Mouse (Mus musculus): ENCODE results near the gene Gm5431. TPM values are rescaled to one million over a fixed set of nuclear protein-coding genes. Genes with fewer than 3 reads are reported as not detected.

The Gm5431 gene
- total and polyA plus RNA-seq, 2 experiments from 2014 or later = 0.08 to 0.10 TPM

GRCm38 (mm10) chr11:48845244-48845815 is 56.7 kb downstream of the Gm5431 start:
- Histone ChIP-seq H3K9ac (replicated peaks; ENCODE audit: low read length) (no peak overlapping the region), H3K36me3 (ENCODE audit: insufficient read depth, low read length) (no peaks in the 10 kb centered on the region), H3K27me3 (ENCODE audit: insufficient read depth, low read length) (no peaks in the 10 kb centered on the region; the same call in 1 of the 2 replicates), H3K4me1 (ENCODE audit: insufficient read depth, low read length) (no peaks in the 10 kb centered on the region), H3K4me3 (ENCODE audit: low read length) (no peak overlapping the region), H3K4me2 (ENCODE audit: low read depth, low read length) (no peak overlapping the region), H3K27ac (no peak overlapping the region), H3K9me3 (ENCODE audit: low read length) (no peaks in the 10 kb centered on the region)
- ATAC-seq = no peak
- no peak for DNase-seq (ENCODE audit: low spot score)
- no peak for TF ChIP-seq CTCF (IDR thresholded peaks at IDR 0.05; ENCODE audit: low read depth)
- WGBS = 46% methylated on average over 13 of the region's 13 CpGs

- Histone ChIP-seq H3K27me3 (ENCODE audit: insufficient read depth, low read length) (no peaks in the 10 kb centered on the region; the same call in 1 of the 2 replicates), H3K9ac (replicated peaks; ENCODE audit: low read length) (no peak overlapping the region), H3K4me3 (ENCODE audit: low read length) (no peak overlapping the region), H3K36me3 (ENCODE audit: insufficient read depth, low read length) (no peaks in the 10 kb centered on the region), H3K9me3 (ENCODE audit: low read length) (no peaks in the 10 kb centered on the region), H3K4me2 (ENCODE audit: low read depth, low read length) (no peak overlapping the region), H3K4me1 (ENCODE audit: insufficient read depth, low read length) (no peaks in the 10 kb centered on the region), H3K27ac (no peak overlapping the region)
- WGBS = 58% methylated on average over 6 of the region's 6 CpGs
- TF ChIP-seq CTCF (IDR thresholded peaks at IDR 0.05; ENCODE audit: low read depth) = no peak
- ATAC-seq (no peak), DNase-seq (ENCODE audit: low spot score) (no peak)
Observed at GRCm38 (mm10) chr11:48844309-48844708, 57.7 kb downstream of the Gm5431 start.

GRCm38 (mm10) chr11:48843202-48843601 is 58.8 kb downstream of the Gm5431 start:
- Histone ChIP-seq H3K4me3 (ENCODE audit: low read length) (no peak overlapping the region), H3K4me2 (ENCODE audit: low read depth, low read length) (no peak overlapping the region), H3K27me3 (ENCODE audit: insufficient read depth, low read length) (no peaks in the 10 kb centered on the region; the same call in 1 of the 2 replicates), H3K4me1 (ENCODE audit: insufficient read depth, low read length) (peaks cover 3% of the 10 kb centered on the region; the same call in 1 of the 2 replicates), H3K36me3 (ENCODE audit: insufficient read depth, low read length) (no peaks in the 10 kb centered on the region), H3K9me3 (ENCODE audit: low read length) (no peaks in the 10 kb centered on the region), H3K9ac (replicated peaks; ENCODE audit: low read length) (no peak overlapping the region), H3K27ac (no peak overlapping the region)
- WGBS = 86% methylated on average over 11 of the region's 11 CpGs
- no peak for TF ChIP-seq CTCF (IDR thresholded peaks at IDR 0.05; ENCODE audit: low read depth)
- no peak for DNase-seq (ENCODE audit: low spot score)
- no peak for ATAC-seq

GRCm38 (mm10) chr11:48842378-48842792 is 59.6 kb downstream of the Gm5431 start:
- Histone ChIP-seq H3K4me2 (ENCODE audit: low read depth, low read length) (no peak overlapping the region), H3K4me1 (ENCODE audit: insufficient read depth, low read length) (peaks cover 5% of the 10 kb centered on the region; the same call in 1 of the 2 replicates), H3K9ac (replicated peaks; ENCODE audit: low read length) (no peak overlapping the region), H3K27ac (no peak overlapping the region), H3K9me3 (ENCODE audit: low read length) (no peaks in the 10 kb centered on the region), H3K4me3 (ENCODE audit: low read length) (no peak overlapping the region), H3K36me3 (ENCODE audit: insufficient read depth, low read length) (no peaks in the 10 kb centered on the region), H3K27me3 (ENCODE audit: insufficient read depth, low read length) (no peaks in the 10 kb centered on the region; the same call in 1 of the 2 replicates)
- no peak for TF ChIP-seq CTCF (IDR thresholded peaks at IDR 0.05; ENCODE audit: low read depth)
- ATAC-seq = no peak
- WGBS = 87% methylated on average over 4 of the region's 4 CpGs
- DNase-seq (ENCODE audit: low spot score) = no peak

- Histone ChIP-seq H3K4me1 (ENCODE audit: insufficient read depth, low read length) (peaks cover 5% of the 10 kb centered on the region; the same call in 1 of the 2 replicates), H3K9me3 (ENCODE audit: low read length) (no peaks in the 10 kb centered on the region), H3K9ac (replicated peaks; ENCODE audit: low read length) (no peak overlapping the region), H3K36me3 (ENCODE audit: insufficient read depth, low read length) (no peaks in the 10 kb centered on the region), H3K27me3 (ENCODE audit: insufficient read depth, low read length) (no peaks in the 10 kb centered on the region; the same call in 1 of the 2 replicates), H3K4me2 (ENCODE audit: low read depth, low read length) (no peak overlapping the region), H3K4me3 (ENCODE audit: low read length) (no peak overlapping the region), H3K27ac (no peak overlapping the region)
- no peak for TF ChIP-seq CTCF (IDR thresholded peaks at IDR 0.05; ENCODE audit: low read depth)
- no peak for DNase-seq (ENCODE audit: low spot score)
- no peak for ATAC-seq
- WGBS = 85% methylated on average over 5 of the region's 5 CpGs
Observed at GRCm38 (mm10) chr11:48841213-48841612, 60.8 kb downstream of the Gm5431 start.

- Histone ChIP-seq H3K27ac (no peak overlapping the region), H3K9me3 (ENCODE audit: low read length) (no peaks in the 10 kb centered on the region), H3K4me2 (ENCODE audit: low read depth, low read length) (no peak overlapping the region), H3K4me1 (ENCODE audit: insufficient read depth, low read length) (peaks cover 5% of the 10 kb centered on the region; the same call in 1 of the 2 replicates), H3K36me3 (ENCODE audit: insufficient read depth, low read length) (no peaks in the 10 kb centered on the region), H3K4me3 (ENCODE audit: low read length) (no peak overlapping the region), H3K9ac (replicated peaks; ENCODE audit: low read length) (no peak overlapping the region), H3K27me3 (ENCODE audit: insufficient read depth, low read length) (no peaks in the 10 kb centered on the region; the same call in 1 of the 2 replicates)
- DNase-seq (ENCODE audit: low spot score) = no peak
- ATAC-seq = no peak
- no peak for TF ChIP-seq CTCF (IDR thresholded peaks at IDR 0.05; ENCODE audit: low read depth)
Observed at GRCm38 (mm10) chr11:48840805-48841204, 61.2 kb downstream of the Gm5431 start.
